Mouse (Mus musculus): ENCODE measurements around the gene Gm7173.

The Gm7173 gene

DNA sequence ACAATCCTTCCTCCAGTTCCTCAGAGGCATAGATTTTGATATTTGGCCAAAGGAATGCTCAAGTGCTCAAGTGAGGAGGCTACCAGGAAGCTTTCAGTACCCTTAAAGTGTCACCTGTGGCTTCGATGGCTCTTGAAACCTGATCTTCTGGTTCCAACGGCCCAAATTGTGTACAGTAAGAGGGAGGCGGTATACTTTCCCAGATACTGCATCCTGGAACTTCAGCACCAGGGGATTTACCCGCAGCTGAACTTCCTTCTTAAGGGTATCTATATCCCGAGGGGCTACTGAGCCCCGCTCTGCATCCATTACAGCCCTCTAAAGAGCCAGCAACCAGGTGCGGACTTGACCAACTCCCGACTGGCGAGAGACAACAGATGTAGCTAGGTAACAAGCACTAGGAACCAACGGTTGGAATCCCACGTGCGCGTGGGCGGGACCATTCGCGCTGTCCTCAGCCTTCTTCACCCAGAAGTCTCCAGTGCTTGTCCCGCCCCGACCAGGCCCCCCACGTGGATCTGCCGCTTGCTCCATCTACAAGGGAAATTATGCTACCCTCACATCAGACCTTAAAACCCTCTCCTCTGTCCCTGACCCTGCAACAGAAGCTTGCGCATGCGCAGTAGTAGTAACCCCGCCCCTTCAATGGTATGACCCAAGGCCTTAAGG is at the start of gene Gm7173:
Gene Gm7173, minus strand, starts transcription at position 309 of the 669 bp plus-strand sequence.
- peak in 1 of 2 experiments; percentile 5 for DNase-seq

DNA sequence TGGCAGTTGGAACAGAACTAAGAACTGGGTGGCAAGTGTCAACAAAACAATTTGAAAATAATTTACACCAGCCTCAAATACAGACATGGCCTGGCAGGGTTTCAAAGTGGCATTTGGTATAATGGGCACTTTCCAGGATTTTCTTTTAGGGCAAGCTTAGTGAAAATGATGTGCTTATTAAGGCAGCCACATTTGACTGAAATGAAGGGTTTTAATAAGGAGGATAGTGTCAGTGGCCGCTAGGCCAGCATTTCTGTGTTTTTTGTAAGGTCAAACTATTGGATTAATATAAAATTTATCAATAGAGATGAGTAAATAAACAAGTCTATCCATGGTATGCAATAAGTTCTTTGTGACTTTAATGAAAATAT is 546 bp upstream of the Gm7173 start:
- no peak for DNase-seq

DNA sequence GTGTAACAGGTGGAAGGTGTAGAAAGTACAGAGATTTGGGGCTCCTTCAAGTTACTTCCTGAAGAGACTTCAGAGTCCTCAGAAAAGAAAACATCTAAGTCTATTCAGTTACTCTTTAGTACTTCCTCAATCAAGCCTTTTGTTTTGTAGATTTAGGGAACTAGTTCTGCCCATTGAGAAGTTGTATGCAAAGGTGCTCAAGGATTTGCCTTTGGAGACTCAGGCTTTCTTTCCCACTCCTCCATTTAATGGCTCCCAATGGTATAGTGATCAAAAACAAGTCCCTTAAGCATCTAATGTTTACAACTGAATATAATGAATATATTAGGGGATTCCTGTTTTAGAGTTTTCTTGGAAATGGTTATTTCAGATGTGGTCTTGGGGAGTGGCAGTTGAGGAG is 200.3 kb downstream of the Gm7173 start:
- no peak for DNase-seq

Measured in spleen, adult 18-20 months (tissue).